Mouse (Mus musculus) heart, postnatal 0 days (tissue): ENCODE results near the gene Psen2. TPM values are rescaled to one million over a fixed set of nuclear protein-coding genes. Genes with fewer than 3 reads are reported as not detected.

Source experiments
- ATAC-seq: fragments of 200-750 bp; cut with Nextera tagmentation; 2 replicates; pipeline ENCODE4 v1.8.0; 2017; ENCODE audit warnings: low read depth, moderate number of reproducible peaks, moderate library complexity; ENCODE audit not compliant: insufficient read depth
- DNase-seq: peaks from one replicate; pipeline ENCODE4 v3.0.0-alpha.2; 2016; ENCODE audit warnings: low spot score
- H3K27ac ChIP-seq: fragments of 300-500 bp; sonication (generic); 2 replicates; pipeline ENCODE4 v1.5.1; 2014; ENCODE audit warnings: low read depth, mild to moderate bottlenecking
- H3K27me3 ChIP-seq: fragments of 300-500 bp; sonication (generic); 2 replicates; pipeline ENCODE4 v1.6.1; 2014; ENCODE audit warnings: low read length, mixed read lengths; ENCODE audit not compliant: control insufficient read depth, insufficient read depth
- H3K36me3 ChIP-seq: fragments of 300-500 bp; sonication (generic); replicated peaks from 2 replicates; pipeline ENCODE4 v1.6.1; 2014; ENCODE audit warnings: low read length, mixed read lengths; ENCODE audit not compliant: control insufficient read depth, insufficient read depth
- H3K4me1 ChIP-seq: fragments of 300-500 bp; sonication (generic); 2 replicates; pipeline ENCODE4 v1.6.1; 2014; ENCODE audit warnings: antibody characterized with exemption; ENCODE audit not compliant: control insufficient read depth, insufficient read depth
- H3K4me2 ChIP-seq: fragments of 300-500 bp; sonication (generic); 2 replicates; pipeline ENCODE4 v1.6.1; 2014; ENCODE audit warnings: low read depth, mild to moderate bottlenecking, low read length, moderate library complexity
- H3K4me3 ChIP-seq: fragments of 300-500 bp; sonication (generic); 2 replicates; pipeline ENCODE4 v1.5.1; 2014; ENCODE audit warnings: low read depth, low read length
- H3K9ac ChIP-seq: fragments of 300-500 bp; sonication (generic); replicated peaks from 2 replicates; pipeline ENCODE4 v1.6.1; 2014; ENCODE audit warnings: low read depth, low read length, mixed read lengths
- H3K9me3 ChIP-seq: fragments of 300-500 bp; sonication (generic); replicated peaks from 2 replicates; pipeline ENCODE4 v1.6.1; 2016; ENCODE audit warnings: low read length; ENCODE audit not compliant: control insufficient read depth
- CTCF ChIP-seq: IDR thresholded peaks from 2 replicates; pipeline ENCODE4 v1.5.1; 2016; ENCODE audit warnings: antibody characterized with exemption, control low read depth, low read depth
- EP300 ChIP-seq: IDR thresholded peaks from 2 replicates; pipeline ENCODE4 v1.6.1; 2016; ENCODE audit warnings: antibody characterized with exemption, low read depth
- WGBS: fragments of 180-500 bp; shearing (Covaris S2); extraction: QIAGEN DNeasy Blood & Tissue Kit; methylation state at CpG from one replicate; pipeline ENCODE4 v1.1.7; 2014; 5-methylcytosine and 5-hydroxymethylcytosine counted together
- polyA plus RNA-seq: library from polyadenylated mRNA; unstranded; fragments of >200 nt; fragmentation: Nextera tagmentation; extraction: Ambion mirVana; gene quantifications from 2 replicates; pipeline ENCODE4 v1.2.1, GENCODE M21; 2015
- total RNA-seq: library from RNA; depleted of rRNA; stranded (reverse); fragments of >200 nt; gene quantifications from 2 replicates; pipeline ENCODE4 v1.2.3, GENCODE M21; 2014; ENCODE audit warnings: low replicate concordance; rRNA removed

Psen2 gene
- total RNA-seq (30.8 and 33.3 TPM in 2 replicates), polyA plus RNA-seq (15.2 and 16.4 TPM in 2 replicates)

DNA sequence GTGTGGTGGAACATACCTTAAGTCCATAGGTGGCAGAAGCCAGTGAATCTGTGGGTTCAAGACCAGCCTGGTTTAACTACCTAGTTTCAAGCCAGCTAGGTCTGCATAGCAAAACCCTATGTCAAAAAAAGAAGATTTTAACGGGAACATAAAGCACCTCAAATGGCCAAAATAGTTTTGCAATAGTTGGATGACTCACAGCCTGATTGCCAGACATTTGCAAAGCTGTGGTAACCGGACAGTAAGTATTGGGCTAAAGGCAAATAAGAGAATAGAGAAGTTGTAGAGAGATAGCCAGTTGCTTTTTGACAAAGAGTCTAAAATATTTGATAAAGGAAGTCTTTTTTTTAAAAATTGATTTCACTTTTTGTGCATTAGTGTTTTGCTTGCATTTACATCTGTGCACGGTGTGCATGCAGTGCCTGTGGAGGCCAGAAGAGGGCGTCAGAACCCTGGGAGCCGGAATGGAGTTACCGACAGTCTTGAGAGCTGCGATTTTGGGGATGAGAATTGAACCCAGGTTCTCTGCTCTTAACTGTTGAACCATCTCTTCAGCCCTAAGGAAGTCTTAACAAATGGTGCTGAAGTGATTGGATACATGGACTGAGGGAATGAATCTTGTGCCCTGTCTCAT is at the start of gene Psen2:
Psen2 (minus strand) TSS at position 75 of the 634 bp plus-strand sequence.
- H3K36me3 ChIP-seq = no peaks in the 10 kb centered on the region
- H3K9me3 ChIP-seq = no peaks in the 10 kb centered on the region
- no peaks in the 10 kb centered on the region for H3K4me1 ChIP-seq
- WGBS = 29% methylated on average over 7 of the region's 7 CpGs
- ATAC-seq = no peak
- H3K4me3 ChIP-seq = no peak within 1 kb of the TSS
- no peak within 1 kb of the TSS for H3K9ac ChIP-seq
- TF ChIP-seq EP300 (no peak), CTCF (peak; percentile 45)
- DNase-seq = no peak
- no peak within 1 kb of the TSS for H3K27ac ChIP-seq
- peaks cover 5% of the 10 kb centered on the region; the same call in 1 of the 2 replicates for H3K27me3 ChIP-seq
- H3K4me2 ChIP-seq = no peak within 1 kb of the TSS

DNA sequence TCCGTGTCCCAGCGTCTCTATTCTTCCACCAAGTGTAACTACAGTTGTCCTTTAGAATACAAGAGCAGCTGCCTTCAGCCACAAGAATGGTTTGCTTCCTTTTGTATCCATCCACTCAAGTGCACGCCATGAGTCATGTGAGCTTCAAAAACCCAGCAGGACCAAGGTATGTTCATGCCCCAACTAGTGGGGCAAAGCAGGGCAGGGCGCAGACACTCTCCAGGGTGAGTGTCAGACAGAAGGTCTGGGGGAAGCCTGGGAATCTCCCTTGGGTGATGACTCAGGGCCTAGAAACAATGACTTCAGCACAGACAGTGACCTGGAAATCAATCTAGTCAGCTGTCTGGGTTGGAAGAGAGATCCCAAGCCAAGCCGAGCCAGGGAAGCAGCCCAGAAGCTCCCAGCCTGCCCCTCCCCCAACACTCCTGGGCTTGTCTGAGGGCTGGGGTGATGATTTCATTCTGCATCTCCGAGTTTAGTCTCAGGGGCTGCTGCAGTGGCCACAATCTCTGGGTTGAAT is 49.6 kb upstream of the Psen2 start:
- 31% methylated on average over 6 of the region's 6 CpGs for WGBS
- H3K27ac ChIP-seq = peak overlapping the region; percentile 9
- H3K27me3 ChIP-seq = no peaks in the 10 kb centered on the region
- ATAC-seq (peak; percentile 40; the same call in 1 of the 2 replicates), DNase-seq (peak; percentile 61)
- TF ChIP-seq EP300 = no peak
- no peak for TF ChIP-seq CTCF
- H3K4me1 ChIP-seq = peaks cover 35% of the 10 kb centered on the region
- H3K9me3 ChIP-seq = no peaks in the 10 kb centered on the region
- H3K36me3 ChIP-seq = no peaks in the 10 kb centered on the region
- no peak overlapping the region for H3K9ac ChIP-seq
- H3K4me2 ChIP-seq = peak overlapping the region; percentile 54; the same call in 1 of the 2 replicates
- no peak overlapping the region for H3K4me3 ChIP-seq

DNA sequence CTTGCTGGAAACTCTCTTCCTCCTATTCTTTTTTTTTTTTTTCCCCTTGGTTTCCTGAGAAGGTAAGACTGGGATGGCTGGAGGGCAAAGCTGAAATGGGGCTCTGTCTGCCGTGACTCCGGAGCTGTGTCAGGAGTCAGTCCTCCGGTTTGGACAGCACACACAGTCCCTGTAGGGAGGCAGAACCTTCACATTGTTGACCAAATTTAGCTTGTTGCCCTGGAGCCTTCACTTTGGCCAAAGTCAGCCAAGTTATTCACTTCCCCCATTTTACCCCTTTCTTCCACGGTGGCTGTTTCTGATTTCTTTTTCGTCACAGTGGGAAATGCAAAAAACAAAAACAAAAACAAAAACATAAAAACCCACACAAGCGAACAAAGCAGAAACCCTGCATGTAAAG is 49.0 kb upstream of the Psen2 start:
- TF ChIP-seq CTCF (no peak), EP300 (no peak)
- ATAC-seq (no peak), DNase-seq (no peak)
- Histone ChIP-seq H3K27me3 (no peaks in the 10 kb centered on the region), H3K4me1 (peaks cover 35% of the 10 kb centered on the region), H3K9ac (no peak overlapping the region), H3K36me3 (no peaks in the 10 kb centered on the region), H3K27ac (peak overlapping the region; percentile 9), H3K9me3 (no peaks in the 10 kb centered on the region), H3K4me3 (no peak overlapping the region), H3K4me2 (peak overlapping the region; percentile 54)
- 51% methylated on average over 6 of the region's 6 CpGs for WGBS

GRCm38 (mm10) chr1:180308897-180309296 is 45.7 kb upstream of the Psen2 start:
- WGBS = 74% methylated on average over 4 of the region's 4 CpGs
- H3K9ac ChIP-seq = no peak overlapping the region
- no peaks in the 10 kb centered on the region for H3K36me3 ChIP-seq
- TF ChIP-seq CTCF (no peak), EP300 (no peak)
- no peaks in the 10 kb centered on the region for H3K27me3 ChIP-seq
- no peak overlapping the region for H3K4me2 ChIP-seq
- ATAC-seq (no peak), DNase-seq (no peak)
- H3K4me3 ChIP-seq = no peak overlapping the region
- no peaks in the 10 kb centered on the region for H3K9me3 ChIP-seq
- no peak overlapping the region for H3K27ac ChIP-seq
- H3K4me1 ChIP-seq = peaks cover 22% of the 10 kb centered on the region

GRCm38 (mm10) chr1:180307661-180308060 is 44.4 kb upstream of the Psen2 start:
- TF ChIP-seq CTCF (no peak), EP300 (no peak)
- no peak for DNase-seq
- Histone ChIP-seq H3K4me2 (no peak overlapping the region), H3K27me3 (no peaks in the 10 kb centered on the region), H3K27ac (no peak overlapping the region), H3K9me3 (no peaks in the 10 kb centered on the region), H3K36me3 (no peaks in the 10 kb centered on the region), H3K4me3 (no peak overlapping the region), H3K4me1 (peaks cover 19% of the 10 kb centered on the region), H3K9ac (no peak overlapping the region)
- ATAC-seq = no peak
- WGBS = 61% methylated on average over 2 of the region's 2 CpGs
